Mouse (Mus musculus): ENCODE results near the gene Ikbke.
"Not testable (repeated sequence)": the region's sequence is repeated elsewhere in the genome, so short reads cannot be mapped to it uniquely, and the experiment has no call there.

DNA sequence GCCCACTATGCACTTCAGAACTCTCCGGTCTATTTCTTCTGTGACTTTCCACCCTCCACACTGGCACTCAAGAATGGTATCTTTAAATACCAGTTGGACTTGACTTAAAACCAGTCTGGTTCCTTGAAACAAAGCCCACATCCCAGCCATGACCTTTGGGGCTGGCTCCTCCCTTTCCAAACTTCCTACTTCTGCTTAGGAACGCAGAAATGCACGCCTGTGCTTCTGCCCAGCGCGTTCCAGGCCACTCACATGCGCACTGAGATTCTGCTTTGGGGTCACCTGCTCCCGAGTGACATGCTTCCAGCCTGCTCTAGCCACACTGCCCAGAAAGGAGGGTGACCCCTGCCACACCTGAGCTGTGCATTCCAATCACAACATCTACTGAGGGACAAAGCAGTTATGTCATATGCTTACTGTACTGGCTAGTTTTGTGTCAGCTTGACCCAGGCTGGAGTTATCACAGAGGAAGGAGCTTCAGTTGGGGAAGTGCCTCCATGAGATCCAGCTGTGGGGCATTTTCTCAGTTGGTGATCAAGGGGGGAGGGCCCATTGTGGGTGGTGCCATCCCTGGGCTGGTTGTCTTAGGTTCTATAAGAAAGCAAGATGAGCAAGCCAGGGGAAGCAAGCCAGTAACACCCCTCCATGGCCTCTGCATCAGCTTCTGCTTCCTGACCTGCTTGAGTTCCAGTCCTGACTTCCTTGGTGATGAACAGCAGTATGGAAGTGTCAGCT lies 26.7 kb downstream of the Ikbke start:
- not testable (repeated sequence) for TF ChIP-seq TAL1 (conservative IDR thresholded peaks at IDR 0.05; ENCODE audit: low read depth, low read length); GATA1 (IDR thresholded peaks at IDR 0.05; ENCODE audit: borderline replicate concordance, low read length)
